Mouse (Mus musculus): Measurements from ENCODE around the gene Cabp7.

- TF ChIP-seq CTCF (conservative IDR thresholded peaks at IDR 0.05; ENCODE audit: insufficient read depth, insufficient read length, low read depth, low read length) (no peak), POLR2A (IDR thresholded peaks at IDR 0.05; ENCODE audit: low read depth, low read length) (no peak)
These were observed 609 bp downstream of the Cabp7 start for GRCm38 (mm10) chr11:4745969-4746368.
